Mouse (Mus musculus) frontal cortex, adult (tissue): ENCODE data around the gene 1600002K03Rik.
A peak's percentile ranks its signal among the peaks of the same experiment; 100 is the strongest.
"Not testable (repeated sequence)": the region's sequence is repeated elsewhere in the genome, so short reads cannot be mapped to it uniquely, and the experiment has no call there.

Experiments
- ATAC-seq: cut with Nextera tagmentation; 2 replicates; pipeline ENCODE4 v1.9.2; 2017; ENCODE audit warnings: mild to moderate bottlenecking, moderate library complexity, mixed read lengths; ENCODE audit not compliant: low TSS enrichment

The 1600002K03Rik gene

GRCm38 (mm10) chr10:80154384-80154783 is 18.4 kb upstream of the 1600002K03Rik start:
- ATAC-seq: no peak

GRCm38 (mm10) chr10:80155277-80155676 is 17.5 kb upstream of the 1600002K03Rik start:
- ATAC-seq: no peak

GRCm38 (mm10) chr10:80156002-80156751 is 16.6 kb upstream of the 1600002K03Rik start:
- no peak for ATAC-seq

- ATAC-seq: no peak
Measured at GRCm38 (mm10) chr10:80156752-80157053, 16.0 kb upstream of the 1600002K03Rik start.

DNA sequence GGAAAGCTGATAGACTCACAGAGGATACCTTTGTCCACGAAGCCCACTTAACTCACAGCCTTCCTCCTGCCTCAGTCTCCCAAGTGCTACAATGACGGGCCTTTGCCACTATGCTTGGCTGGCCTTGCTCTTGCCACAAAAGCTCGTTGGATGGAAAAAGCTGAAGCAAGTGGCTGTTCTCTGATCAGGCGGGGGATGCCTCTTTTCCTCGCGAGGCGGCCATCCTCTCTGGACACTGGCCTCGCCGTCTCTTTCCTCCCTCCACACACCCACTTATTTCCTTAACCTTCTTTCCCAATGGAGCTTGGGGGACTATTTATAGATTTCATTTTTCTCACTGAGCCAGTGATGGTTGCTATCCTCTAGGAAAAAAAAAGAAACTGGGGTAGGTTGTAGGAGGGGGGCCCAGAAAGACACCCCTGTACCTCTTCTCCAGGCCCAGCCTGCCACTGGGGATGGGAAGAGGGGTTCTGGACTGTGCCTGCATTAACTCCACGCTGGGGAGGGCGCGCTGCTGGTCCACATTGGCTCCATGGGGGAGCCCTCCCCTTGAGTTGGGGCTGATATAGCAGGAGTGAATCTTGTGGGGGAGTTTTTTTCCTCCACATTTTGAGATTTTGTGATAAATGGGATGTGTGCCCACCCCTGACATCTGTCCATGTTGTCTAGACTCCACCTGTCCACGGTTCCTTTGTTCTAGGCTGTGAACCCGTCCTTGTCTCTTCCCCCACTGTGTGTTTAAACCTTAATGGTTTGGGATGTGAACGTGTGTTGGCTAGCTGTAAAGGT is 15.4 kb upstream of the 1600002K03Rik start:
- ATAC-seq: 0 out of 2 replicates have a peak, but pooled peaks have one; percentile 0

DNA sequence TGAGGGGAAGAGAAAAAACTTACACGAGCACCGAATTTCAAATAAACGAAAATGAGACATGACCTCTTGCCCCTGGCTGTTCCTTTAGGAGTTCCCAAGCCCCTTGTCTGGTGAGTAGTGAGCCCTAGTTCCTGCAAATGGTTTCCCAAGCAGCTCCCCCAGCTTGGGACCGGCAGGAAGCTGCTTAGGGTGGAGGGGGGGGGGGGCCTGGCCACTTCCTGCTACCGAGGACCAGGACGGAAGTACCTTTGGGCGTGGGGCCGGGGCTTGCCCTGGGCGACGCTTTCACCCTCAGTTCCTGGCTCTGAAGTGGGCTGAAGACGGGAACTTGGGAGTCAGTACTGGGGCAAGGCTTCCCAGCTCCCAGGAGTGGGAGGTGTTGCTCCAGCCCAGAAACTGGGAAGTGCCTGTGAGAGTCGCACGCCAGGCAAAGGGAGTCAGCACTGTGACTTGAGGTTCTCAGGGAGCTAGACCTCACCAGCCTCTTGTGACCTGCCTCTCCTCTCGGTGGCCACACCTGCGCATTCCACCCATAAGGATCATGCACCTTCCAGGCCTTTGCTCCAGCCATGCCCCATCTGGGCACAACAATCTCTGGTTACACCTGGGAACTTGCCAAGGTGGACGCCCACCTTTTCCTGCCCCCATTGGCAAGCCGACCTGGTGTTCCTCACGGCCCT is 14.3 kb upstream of the 1600002K03Rik start:
- no peak for ATAC-seq

GRCm38 (mm10) chr10:80159021-80159560 is 13.7 kb upstream of the 1600002K03Rik start:
- ATAC-seq: no peak

DNA sequence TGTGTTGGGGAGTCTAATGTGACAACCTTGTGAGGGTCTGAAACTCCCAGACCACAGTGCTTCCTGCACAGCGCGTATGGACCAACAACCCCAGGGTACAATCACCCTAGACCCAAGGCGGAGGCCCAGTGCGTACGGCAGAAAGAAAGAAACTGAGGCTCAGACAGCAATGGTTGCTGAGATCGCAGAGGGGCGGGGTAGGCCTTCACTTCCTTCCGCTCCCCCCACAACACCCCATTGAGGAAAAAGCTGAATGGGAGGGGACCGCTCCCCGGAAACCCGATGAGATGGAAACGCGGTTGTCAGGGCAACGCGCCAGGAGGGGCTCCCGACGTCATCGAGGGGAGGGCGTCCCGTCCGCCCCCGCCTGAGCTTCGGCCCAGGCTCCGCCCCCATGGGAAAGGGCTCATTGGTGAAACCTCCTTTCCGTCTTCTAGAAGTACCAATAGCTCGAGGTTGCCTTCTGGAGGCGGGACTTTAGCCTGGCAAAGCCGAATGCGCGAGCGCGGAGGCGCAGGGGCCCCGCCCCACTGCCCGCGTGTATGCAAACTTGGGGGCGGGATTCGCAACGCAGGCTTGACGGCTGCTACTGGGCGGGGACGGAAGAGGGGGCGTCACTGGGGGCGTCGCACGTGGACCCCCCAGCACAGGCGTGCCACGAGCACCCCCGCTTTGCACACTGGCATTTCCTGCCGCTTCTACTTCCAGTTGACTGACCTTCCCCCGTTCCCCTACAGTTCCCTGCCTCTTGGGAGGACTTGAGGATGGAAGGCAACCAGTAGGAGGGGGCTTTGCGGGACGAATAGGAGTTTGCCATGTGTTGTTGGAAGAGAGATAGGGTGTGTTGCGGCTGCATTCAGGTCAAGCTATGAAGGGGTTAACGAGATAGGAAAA is 12.9 kb upstream of the 1600002K03Rik start:
- peak; percentile 72 for ATAC-seq

DNA sequence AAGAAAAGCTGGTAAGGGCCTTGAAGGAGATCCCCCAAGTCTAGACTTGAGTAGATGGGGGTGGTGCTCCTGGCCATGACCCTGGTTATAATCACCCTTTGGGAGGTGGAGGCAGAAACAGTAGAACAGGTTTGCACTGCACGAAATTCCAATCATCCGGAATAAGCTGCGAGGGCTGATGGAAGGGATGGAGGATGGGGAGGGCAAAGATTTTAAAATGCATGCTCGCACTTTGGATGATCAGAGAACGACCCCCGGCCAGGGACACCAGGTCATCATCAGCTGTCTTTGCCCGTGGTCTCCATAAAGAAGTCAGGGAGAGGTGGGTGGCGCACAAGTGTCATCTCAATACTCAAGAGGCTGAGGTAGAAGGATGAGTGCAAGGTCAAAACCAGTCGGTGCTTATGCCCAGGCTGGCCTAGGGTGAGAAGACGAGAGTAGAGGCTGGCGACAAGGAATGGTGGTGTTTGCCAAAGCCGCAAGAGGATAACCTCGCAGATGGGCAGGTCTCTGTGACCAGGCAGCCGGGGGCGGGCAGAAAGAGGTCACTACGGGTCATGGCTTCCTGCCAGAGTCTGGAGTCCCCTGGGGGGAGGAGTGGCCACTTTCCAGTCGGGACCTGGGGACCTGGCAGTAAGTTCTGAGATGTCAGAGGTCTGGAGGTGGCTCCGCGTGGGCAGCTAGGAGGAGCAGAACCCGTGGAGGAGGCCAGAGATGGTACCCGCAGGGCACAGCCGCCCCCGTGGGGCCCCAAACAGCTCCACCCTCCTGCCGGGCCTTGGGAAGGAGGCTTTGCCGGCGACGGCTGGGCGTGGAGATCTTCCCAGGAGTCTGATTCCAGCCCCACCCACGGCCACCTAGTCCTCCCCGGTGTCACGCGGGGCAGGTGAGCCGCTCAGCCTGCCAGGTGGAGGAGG is 12.0 kb upstream of the 1600002K03Rik start:
- ATAC-seq: no peak

GRCm38 (mm10) chr10:80161522-80162242 is 11.1 kb upstream of the 1600002K03Rik start:
- no peak for ATAC-seq

DNA sequence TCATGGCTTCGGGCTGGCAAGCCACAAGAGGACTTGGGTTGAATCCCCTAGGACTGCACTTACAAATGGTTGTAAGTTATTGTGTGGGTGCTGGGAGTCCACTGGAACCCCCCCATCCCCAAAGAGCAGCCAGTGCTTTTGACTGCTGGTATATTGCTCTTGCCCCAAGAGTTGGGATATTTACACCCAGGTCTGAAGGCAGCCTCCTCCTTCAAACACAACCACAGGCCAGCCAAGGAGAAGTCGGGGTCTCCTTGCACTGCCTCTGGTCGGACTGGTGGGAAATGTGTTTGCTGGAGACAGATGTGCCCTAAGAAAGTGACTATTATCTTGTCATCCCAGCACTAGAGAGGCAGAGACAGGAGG is 10.5 kb upstream of the 1600002K03Rik start:
- ATAC-seq: no peak

DNA sequence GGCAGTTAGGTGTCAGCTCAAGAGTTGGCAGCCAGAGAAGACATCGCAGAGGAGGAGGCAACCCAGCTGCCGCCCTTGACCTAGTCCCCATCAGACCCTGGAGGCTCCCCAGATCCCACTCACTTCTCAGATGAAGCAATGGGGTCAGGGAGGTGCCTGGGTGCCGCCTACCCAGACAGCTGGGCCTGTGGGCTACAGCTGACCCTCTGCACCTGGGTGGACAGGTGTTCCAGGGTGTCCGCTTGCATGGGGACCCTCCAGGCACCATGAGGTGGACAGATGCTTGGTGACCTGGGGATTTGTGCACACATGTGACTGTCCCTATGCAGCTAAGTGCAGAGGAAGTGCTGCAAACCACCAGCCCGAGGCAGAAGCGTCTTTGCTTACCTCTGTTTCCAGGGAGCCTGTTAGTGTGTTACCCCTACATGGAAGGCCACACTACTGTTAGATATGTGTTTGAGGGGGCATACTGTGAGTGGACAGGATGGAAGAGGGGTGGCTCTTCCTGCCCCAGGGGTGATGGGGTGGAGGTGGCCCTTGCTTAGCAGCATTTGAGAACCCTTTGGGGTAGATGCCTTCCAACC is 9.9 kb upstream of the 1600002K03Rik start:
- ATAC-seq: no peak

DNA sequence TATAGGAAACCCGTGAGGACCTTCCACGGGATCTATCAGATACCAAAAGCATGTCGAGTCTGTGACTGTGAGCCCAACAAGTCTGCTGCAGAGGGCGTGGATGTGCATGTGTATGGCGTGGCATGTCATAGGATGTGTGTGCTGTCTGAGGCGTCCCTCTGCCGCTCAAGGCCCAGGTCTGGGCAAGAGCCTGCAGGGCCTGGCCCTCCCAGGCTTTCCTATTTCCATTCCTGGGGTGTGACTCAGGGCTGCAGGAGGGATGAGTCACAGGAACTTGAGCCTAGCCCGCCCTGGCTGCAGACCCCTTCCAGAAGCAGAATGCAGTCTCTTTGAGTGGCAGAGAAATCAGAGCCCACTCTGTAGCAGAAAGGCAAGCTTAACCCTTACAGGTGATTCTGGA is 9.0 kb upstream of the 1600002K03Rik start:
- ATAC-seq: no peak

DNA sequence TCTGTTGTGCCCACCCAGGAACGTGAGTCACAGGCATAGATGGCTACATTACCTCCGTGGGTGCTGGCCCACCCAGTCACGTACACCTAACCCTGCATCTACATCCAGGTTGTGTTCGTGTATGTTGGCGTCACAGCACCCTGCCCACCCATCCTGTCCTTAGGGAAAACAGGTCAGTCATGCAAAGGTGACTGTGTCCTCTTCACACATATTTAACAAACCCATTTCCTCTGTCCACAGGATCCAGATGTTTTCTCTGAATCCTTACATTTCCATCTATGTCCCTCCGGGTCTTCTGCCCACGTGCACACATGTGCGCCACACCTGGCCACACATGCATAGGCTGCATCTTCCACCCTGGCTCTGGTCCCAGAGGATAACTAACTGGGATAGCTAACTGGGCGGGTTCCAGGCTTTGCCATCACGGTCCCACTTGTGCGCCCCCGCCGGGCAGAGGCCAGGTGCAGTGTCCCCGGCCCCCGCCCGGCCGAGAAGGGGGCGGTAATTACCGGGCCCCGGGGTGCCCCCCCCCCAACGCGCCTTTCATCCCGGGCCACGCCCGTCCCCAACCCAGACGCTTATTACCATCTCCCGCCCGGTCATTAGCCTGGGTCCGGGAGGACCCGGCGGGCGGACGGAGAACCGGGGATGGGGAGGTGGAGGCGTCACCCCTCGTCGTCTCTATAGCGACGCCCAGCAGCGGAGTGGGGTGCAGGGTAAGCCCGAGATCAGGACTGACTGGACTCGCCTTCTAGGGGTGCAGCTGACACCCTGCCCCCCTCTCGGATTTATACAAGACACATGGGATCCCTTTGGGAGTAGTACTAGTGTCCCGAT is 8.4 kb upstream of the 1600002K03Rik start:
- ATAC-seq: no peak; the same call in 1 of the 2 replicates

DNA sequence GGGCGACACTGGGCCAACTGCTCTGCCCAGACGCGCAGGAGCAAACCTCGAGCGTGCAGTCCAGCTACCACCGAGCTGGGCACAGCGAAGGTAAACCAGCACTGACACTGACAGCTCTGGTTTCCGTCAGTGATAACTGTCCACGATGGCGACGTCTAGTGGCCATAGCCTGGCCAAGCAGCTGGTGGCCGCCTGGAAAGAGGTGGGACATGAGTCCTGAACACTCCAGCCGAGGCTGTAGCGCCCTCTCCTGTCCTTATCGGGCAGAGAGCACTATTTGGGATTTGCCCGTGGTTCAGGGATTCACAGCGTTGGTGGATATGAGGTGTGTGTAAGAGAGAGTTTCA is 7.8 kb upstream of the 1600002K03Rik start:
- ATAC-seq: peak; percentile 48

DNA sequence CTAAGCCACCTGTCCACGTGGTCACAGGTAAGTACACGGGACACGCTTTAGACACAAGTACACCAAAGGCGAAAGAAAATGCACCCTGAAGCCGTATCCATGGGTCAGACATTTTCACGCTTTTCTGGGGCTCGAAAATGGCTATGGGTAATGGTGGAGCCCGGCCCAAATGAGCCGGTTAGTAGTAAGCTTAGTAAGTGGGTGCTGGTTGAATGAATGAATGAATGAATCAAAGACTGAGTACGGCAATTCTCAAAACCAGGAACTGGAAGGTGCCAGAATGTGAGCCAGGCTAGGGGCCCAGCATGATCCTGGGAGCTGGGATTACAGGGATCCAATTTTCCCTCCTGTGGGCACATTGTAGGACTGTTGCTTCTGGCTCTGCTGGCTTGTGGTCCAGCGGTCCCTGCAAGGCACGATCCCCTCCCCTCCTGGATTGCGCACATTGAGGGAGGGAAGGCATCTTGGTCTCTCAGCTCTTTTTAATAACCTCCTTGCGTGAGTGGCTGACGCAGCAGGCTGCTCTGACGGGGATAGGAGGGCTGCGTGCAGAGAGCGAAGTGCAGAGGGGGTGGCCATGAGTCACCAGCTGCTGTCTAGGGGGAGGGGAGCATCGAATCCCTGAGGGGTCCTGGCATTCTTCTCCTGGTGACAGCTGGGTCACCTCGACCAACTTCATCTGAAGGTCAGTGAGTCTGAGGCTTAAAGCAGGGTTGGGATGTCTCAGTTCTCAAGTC is 7.2 kb upstream of the 1600002K03Rik start, which contains the start of gene Cirbp:
Gene Cirbp (plus strand): TSS at position 594 of the 737 bp plus-strand sequence.
- peak; percentile 17; the same call in 1 of the 2 replicates for ATAC-seq

- not testable (repeated sequence) for ATAC-seq
Measured at GRCm38 (mm10) chr10:80166136-80166535, 6.6 kb upstream of the 1600002K03Rik start.
